Mouse (Mus musculus) midbrain, embryonic 10.5 days (tissue): Measurements from ENCODE around the gene Sh3tc1. TPM values are rescaled to one million over a fixed set of nuclear protein-coding genes. Genes with fewer than 3 reads are reported as not detected.

Source experiments
- DNase-seq: peaks from one replicate; pipeline ENCODE4 v3.0.0-alpha.2; 2017; ENCODE audit warnings: low spot score
- H3K27ac ChIP-seq: fragments of 300-500 bp; sonication (generic); replicated peaks from 2 replicates; pipeline ENCODE4 v1.5.1; 2016; ENCODE audit warnings: mild to moderate bottlenecking
- H3K27me3 ChIP-seq: fragments of 300-500 bp; sonication (generic); 2 replicates; pipeline ENCODE4 v1.6.1; 2016; ENCODE audit warnings: low read depth, mild to moderate bottlenecking; ENCODE audit not compliant: poor library complexity, severe bottlenecking
- H3K36me3 ChIP-seq: fragments of 300-500 bp; sonication (generic); 2 replicates; pipeline ENCODE4 v1.6.1; 2016; ENCODE audit warnings: mild to moderate bottlenecking, moderate library complexity
- H3K4me1 ChIP-seq: fragments of 300-500 bp; sonication (generic); 2 replicates; pipeline ENCODE4 v1.6.1; 2016
- H3K4me3 ChIP-seq: fragments of 300-500 bp; sonication (generic); 2 replicates; pipeline ENCODE4 v1.5.1; 2016; ENCODE audit warnings: mild to moderate bottlenecking, moderate library complexity
- H3K9me3 ChIP-seq: fragments of 300-500 bp; sonication (generic); replicated peaks from 2 replicates; pipeline ENCODE4 v1.6.1; 2016; ENCODE audit warnings: mild to moderate bottlenecking
- WGBS: fragments of 180-500 bp; shearing (Covaris S2); methylation state at CpG from one replicate; pipeline ENCODE4 v1.1.7; 2016; 5-methylcytosine and 5-hydroxymethylcytosine counted together
- polyA plus RNA-seq: library from polyadenylated mRNA; unstranded; fragments of >200 nt; fragmentation: Nextera tagmentation; extraction: Ambion mirVana; gene quantifications from 2 replicates; pipeline ENCODE4 v1.2.1, GENCODE M21; 2016

The Sh3tc1 gene
- polyA plus RNA-seq, 1 experiment from 2014 or later, result 3.8 TPM

- Histone ChIP-seq H3K27me3 (peaks cover under 1% of the 10 kb centered on the region; the same call in 1 of the 2 replicates), H3K9me3 (no peaks in the 10 kb centered on the region), H3K4me3 (no peak overlapping the region), H3K36me3 (no peaks in the 10 kb centered on the region), H3K27ac (no peak overlapping the region), H3K4me1 (no peaks in the 10 kb centered on the region)
- WGBS, result 34% methylated on average over 4 of the region's 4 CpGs
- DNase-seq, result peak; percentile 65
Measured at GRCm38 (mm10) chr5:35746910-35747309, 7.1 kb upstream of the Sh3tc1 start.

- H3K27me3 ChIP-seq, result peaks cover 16% of the 10 kb centered on the region
- H3K4me3 ChIP-seq, result no peak overlapping the region
- DNase-seq, result no peak
- no peaks in the 10 kb centered on the region for H3K9me3 ChIP-seq
- 88% methylated on average over 5 of the region's 5 CpGs for WGBS
- no peak overlapping the region for H3K27ac ChIP-seq
- peaks cover 8% of the 10 kb centered on the region for H3K4me1 ChIP-seq
- no peaks in the 10 kb centered on the region for H3K36me3 ChIP-seq
Measured at GRCm38 (mm10) chr5:35745406-35745805, 5.6 kb upstream of the Sh3tc1 start.

DNA sequence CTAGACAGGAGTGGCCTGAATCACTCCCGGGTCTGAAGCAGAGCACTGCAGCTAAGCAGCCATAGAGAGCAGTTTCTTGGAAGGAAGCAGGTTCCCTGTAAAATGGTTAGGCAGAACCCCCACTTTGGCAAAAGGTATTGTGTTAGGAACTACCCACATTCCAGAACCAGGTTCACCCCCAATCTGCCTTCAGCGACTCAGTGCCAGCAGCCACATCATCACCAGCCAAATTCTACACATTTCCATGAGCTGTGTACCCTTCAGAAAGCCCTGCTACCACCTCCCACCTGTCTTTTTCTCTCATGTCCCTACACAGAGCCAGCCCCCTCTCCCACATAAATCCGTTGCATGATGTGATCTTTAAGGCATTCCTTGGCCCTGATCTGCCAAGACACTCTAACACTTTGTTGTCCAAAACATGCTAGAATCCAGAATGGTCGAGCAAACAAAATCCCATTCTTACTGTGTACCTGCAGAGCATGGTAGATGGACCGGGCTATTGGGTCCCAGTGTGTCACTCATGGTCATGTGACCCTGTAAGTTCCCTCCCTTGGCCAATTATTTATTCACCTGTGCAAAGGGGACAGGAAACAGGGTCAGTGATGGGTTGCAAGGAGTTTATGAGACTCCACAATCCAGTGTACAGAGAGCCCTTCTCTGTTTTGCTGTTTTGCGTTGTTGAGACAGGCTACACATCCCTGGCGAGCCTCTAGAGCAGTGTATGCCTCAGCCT, 4.4 kb upstream of the Sh3tc1 start:
- 83% methylated on average over 7 of the region's 7 CpGs for WGBS
- no peaks in the 10 kb centered on the region for H3K9me3 ChIP-seq

DNA sequence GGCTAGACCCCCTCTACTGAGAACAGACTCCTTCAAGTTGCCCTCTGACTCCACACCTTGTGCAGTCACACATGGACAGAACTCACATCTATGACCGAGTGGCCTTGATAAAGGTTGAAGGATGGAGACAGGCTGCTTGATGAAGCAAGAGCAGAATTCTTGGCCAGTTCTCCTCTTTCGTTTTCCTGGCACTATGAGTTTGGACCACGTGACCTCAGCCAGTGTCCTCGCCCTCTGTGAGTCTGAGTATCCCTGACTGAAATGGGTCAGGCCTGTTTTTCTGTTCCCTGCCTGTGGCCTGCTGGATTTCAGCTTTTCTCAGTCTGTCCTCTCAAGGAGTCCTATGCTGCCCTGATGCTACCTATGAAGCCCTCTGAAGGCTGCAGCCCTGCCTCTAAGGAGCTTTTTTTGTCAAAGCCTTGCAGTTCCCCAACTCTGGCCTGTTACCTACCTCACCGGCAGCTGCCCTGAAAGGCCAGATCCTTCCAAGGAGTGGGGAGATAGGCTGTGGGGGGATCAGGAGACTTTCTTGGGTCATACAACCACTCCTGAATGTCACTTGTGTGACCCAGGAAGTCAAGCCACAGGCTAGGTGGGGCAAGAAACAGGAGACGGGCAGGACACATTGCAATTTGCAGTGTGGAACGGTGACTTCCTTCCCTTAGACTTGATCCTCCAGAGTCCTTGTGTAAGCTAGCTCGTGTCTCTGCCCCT, 3.6 kb upstream of the Sh3tc1 start:
- H3K4me3 ChIP-seq, result no peak overlapping the region
- H3K27ac ChIP-seq, result no peak overlapping the region
- 77% methylated on average over 8 of the region's 8 CpGs for WGBS
- no peak for DNase-seq
- no peaks in the 10 kb centered on the region for H3K36me3 ChIP-seq
- peaks cover 13% of the 10 kb centered on the region for H3K4me1 ChIP-seq
- H3K9me3 ChIP-seq, result no peaks in the 10 kb centered on the region
- peaks cover 34% of the 10 kb centered on the region for H3K27me3 ChIP-seq

More for the DNA sequence above, 4.4 kb upstream of the Sh3tc1 start:
- Histone ChIP-seq H3K4me3 (no peak overlapping the region), H3K4me1 (peaks cover 13% of the 10 kb centered on the region), H3K27me3 (peaks cover 28% of the 10 kb centered on the region), H3K27ac (no peak overlapping the region), H3K36me3 (no peaks in the 10 kb centered on the region)
- DNase-seq, result no peak

DNA sequence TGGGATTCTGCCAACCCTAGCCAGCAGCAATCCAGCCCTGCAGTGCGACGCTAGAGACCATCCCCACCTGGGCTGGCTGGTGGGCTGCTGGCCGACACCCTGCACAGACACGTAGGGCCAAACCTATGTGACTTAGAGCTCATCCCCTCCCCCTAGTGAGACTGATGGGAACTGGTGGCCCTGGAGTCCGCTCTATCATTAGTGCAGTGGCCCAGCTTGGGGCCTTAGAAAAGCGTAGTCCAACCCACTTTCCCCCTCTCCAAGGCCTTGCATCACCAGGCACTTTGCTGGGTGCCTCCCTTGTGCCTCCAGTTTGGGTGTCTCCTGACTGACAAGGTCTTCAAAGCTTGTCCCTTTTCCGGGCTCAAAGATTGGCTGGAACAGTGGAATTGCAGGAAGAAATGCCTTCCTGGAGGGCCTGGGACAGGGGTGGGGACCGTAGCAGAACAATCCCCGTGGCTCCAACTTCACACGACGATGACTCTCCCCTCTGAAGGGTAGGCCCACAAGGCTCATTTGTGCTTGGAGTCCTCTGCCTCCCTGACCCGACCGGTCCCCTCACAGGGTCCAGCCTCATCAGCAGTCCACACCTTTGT, 1.5 kb upstream of the Sh3tc1 start:
- Histone ChIP-seq H3K9me3 (no peaks in the 10 kb centered on the region), H3K4me3 (no peak overlapping the region), H3K36me3 (no peaks in the 10 kb centered on the region), H3K27me3 (peaks cover 34% of the 10 kb centered on the region), H3K4me1 (peaks cover 13% of the 10 kb centered on the region), H3K27ac (no peak overlapping the region)
- no peak for DNase-seq
- 44% methylated on average over 13 of the region's 13 CpGs for WGBS

DNA sequence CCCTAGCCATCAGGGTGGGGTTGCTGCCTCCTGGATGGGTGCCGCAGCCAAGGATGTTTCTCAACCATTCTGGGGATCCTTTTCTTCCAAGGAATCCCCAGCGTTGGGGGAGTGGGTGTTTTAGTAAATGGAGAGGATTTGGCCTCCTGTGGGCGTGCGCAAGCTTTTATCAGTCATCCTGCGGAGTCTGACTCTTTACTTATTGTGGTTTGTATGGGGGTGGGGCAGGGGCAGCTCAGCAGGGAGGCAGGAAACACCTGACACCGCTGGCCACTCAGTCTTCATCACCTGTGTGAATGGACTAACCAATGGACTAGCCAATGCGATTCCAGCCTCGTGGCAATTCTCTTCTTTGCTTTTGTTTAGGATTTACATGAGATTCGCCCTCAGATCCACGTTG, 929 bp upstream of the Sh3tc1 start:
- H3K9me3 ChIP-seq, result no peaks in the 10 kb centered on the region
- peaks cover 13% of the 10 kb centered on the region for H3K4me1 ChIP-seq
- no peak overlapping the region for H3K4me3 ChIP-seq
- no peak overlapping the region for H3K27ac ChIP-seq
- H3K27me3 ChIP-seq, result peaks cover 34% of the 10 kb centered on the region
- DNase-seq, result no peak
- WGBS, result 9% methylated on average over 10 of the region's 10 CpGs
- no peaks in the 10 kb centered on the region for H3K36me3 ChIP-seq

GRCm38 (mm10) chr5:35739005-35739404, 782 bp downstream of the Sh3tc1 start:
- WGBS, result 70% methylated on average over 2 of the region's 2 CpGs
- no peak overlapping the region for H3K27ac ChIP-seq
- H3K4me1 ChIP-seq, result peaks cover 13% of the 10 kb centered on the region
- H3K36me3 ChIP-seq, result no peaks in the 10 kb centered on the region
- DNase-seq, result no peak
- H3K27me3 ChIP-seq, result peaks cover 34% of the 10 kb centered on the region
- H3K9me3 ChIP-seq, result no peaks in the 10 kb centered on the region
- no peak overlapping the region for H3K4me3 ChIP-seq

GRCm38 (mm10) chr5:35737231-35737901, 2.4 kb downstream of the Sh3tc1 start:
- Histone ChIP-seq H3K9me3 (no peaks in the 10 kb centered on the region), H3K27ac (no peak overlapping the region), H3K27me3 (peaks cover 34% of the 10 kb centered on the region), H3K4me3 (no peak overlapping the region), H3K36me3 (no peaks in the 10 kb centered on the region), H3K4me1 (peaks cover 13% of the 10 kb centered on the region)
- no peak for DNase-seq
- WGBS, result 91% methylated on average over 20 of the region's 20 CpGs

DNA sequence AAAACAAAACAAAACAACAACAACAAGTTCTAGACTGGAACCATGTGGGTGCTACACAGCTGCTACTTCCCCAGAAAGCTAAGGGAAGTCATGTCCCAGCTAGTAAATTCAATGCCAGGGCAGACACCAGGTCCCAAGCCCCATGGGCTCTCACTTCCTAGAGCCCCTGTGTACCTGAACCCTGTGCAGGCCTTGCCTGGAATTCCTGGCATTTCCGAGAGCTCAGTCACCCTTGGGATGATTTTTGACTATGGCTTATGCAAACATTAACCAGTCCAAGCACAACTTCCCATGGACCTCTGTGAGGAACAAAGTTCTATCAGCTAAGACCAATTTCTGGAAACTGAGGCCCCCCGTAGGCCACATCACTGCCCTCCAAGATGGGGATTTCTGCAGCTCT, 6.3 kb downstream of the Sh3tc1 start:
- no peak for DNase-seq
- H3K27me3 ChIP-seq, result no peaks in the 10 kb centered on the region
- no peak overlapping the region for H3K4me3 ChIP-seq
- WGBS, result 91% methylated on average over 2 of the region's 2 CpGs
- no peaks in the 10 kb centered on the region for H3K36me3 ChIP-seq
- H3K9me3 ChIP-seq, result no peaks in the 10 kb centered on the region
- H3K4me1 ChIP-seq, result no peaks in the 10 kb centered on the region; the same call in 1 of the 2 replicates
- H3K27ac ChIP-seq, result no peak overlapping the region

DNA sequence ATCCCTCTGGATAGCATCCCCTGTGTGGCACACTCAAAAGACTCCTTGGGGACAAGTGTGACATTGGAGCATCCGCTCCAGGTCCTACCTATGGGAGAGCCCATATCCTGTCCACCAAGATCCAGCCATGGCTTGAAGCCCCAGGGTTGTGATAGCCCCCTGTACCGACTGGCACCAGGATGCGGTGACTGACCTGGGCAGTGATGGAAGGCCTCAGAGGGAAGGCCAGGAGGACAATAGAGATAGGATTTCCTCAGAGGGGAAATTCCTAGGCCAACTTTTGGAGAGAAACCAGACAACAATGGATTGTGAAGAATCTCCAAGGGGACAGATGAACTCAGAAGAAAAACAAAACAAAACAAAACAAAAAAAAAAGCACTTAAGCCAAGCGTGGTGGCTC, 8.8 kb downstream of the Sh3tc1 start:
- 81% methylated on average over 4 of the region's 4 CpGs for WGBS
- DNase-seq, result no peak
- Histone ChIP-seq H3K4me3 (no peak overlapping the region), H3K4me1 (no peaks in the 10 kb centered on the region; the same call in 1 of the 2 replicates), H3K9me3 (no peaks in the 10 kb centered on the region), H3K27me3 (no peaks in the 10 kb centered on the region), H3K27ac (peak overlapping the region; percentile 1; the same call in 1 of the 2 replicates), H3K36me3 (no peaks in the 10 kb centered on the region)

DNA sequence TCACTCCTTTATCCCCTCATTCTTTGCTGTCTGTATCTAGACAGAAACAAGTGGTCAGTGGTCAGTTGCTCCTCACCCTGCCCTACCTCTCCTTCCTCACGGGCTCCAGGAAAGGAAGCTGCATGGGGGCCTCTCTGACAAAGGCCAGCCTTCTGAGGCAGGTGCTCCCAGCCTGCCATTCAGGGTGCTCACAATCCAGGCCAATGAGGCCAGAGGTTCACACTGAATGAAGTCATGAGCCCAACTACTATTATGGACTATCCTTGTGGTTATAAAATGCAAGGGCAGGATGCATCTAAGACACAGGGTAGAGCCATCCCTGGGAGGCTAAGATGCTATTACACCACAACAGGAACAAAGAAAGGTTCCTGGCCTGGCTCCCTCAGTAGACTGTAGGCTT, 9.2 kb downstream of the Sh3tc1 start:
- no peaks in the 10 kb centered on the region for H3K9me3 ChIP-seq
- no peaks in the 10 kb centered on the region for H3K27me3 ChIP-seq
- H3K4me1 ChIP-seq, result no peaks in the 10 kb centered on the region; the same call in 1 of the 2 replicates
- no peaks in the 10 kb centered on the region for H3K36me3 ChIP-seq
- H3K4me3 ChIP-seq, result no peak overlapping the region
- H3K27ac ChIP-seq, result peak overlapping the region; percentile 1; the same call in 1 of the 2 replicates
- 71% methylated on average over 1 of the region's 1 CpGs for WGBS
- no peak for DNase-seq

DNA sequence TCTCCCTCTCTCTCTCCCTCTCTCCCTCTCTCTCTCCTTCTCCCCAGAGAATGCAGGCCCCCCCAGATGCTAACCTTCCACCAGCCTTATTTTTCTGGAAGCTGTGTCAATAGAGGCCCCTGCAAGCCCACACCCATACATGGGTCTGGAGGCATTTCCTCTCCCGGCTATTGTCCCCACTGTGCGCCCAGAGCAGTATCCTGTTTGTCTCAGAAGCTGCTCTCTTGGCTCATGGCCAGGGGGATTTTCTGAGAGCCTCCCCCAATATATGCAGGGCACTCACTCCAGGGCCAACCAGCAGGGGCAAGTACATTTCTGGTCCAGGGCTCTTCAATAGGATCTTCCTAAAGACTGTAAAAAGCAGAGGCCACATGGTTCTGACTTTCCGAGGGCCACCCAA, 9.9 kb downstream of the Sh3tc1 start:
- 84% methylated on average over 3 of the region's 3 CpGs for WGBS
- no peak for DNase-seq
- Histone ChIP-seq H3K9me3 (no peaks in the 10 kb centered on the region), H3K4me3 (no peak overlapping the region), H3K27me3 (no peaks in the 10 kb centered on the region), H3K4me1 (no peaks in the 10 kb centered on the region; the same call in 1 of the 2 replicates), H3K36me3 (no peaks in the 10 kb centered on the region), H3K27ac (no peak overlapping the region)
